Mouse (Mus musculus) myocyte (in vitro differentiated cells): ENCODE data around the gene Prdm11.

ENCODE experiments used
- CEBPB ChIP-seq: IDR thresholded peaks from 2 replicates; pipeline ENCODE4 v1.6.1; 2011; ENCODE audit warnings: mild to moderate bottlenecking, moderate library complexity; ENCODE audit not compliant: poor library complexity, insufficient read depth, severe bottlenecking
- E2F4 ChIP-seq: IDR thresholded peaks from one replicate; pipeline ENCODE4 v1.6.1; 2011; ENCODE audit warnings: mild to moderate bottlenecking, control low read depth, moderate library complexity; ENCODE audit not compliant: insufficient read depth
- MAX ChIP-seq: IDR thresholded peaks from one replicate; pipeline ENCODE4 v1.6.1; 2011; ENCODE audit warnings: low read depth, mild to moderate bottlenecking, control low read depth
- POLR2A ChIP-seq: IDR thresholded peaks from one replicate; pipeline ENCODE4 v1.6.1; 2011; ENCODE audit warnings: low read depth, mild to moderate bottlenecking, control low read depth, moderate library complexity; ENCODE audit not compliant: insufficient read length
- POLR2AphosphoS2 ChIP-seq: IDR thresholded peaks from one replicate; pipeline ENCODE4 v1.6.1; 2011; ENCODE audit warnings: low read depth, control low read depth; ENCODE audit not compliant: insufficient read length
- SRF ChIP-seq: IDR thresholded peaks from one replicate; pipeline ENCODE4 v1.6.1; 2011; ENCODE audit warnings: low read depth; ENCODE audit not compliant: control insufficient read depth, insufficient read length
- TCF12 ChIP-seq: IDR thresholded peaks from one replicate; pipeline ENCODE4 v1.6.1; 2011; ENCODE audit warnings: mild to moderate bottlenecking, control low read depth; ENCODE audit not compliant: poor library complexity, insufficient read depth, severe bottlenecking
- TCF3 ChIP-seq: IDR thresholded peaks from one replicate; pipeline ENCODE4 v1.6.1; 2011; ENCODE audit warnings: low read depth, control low read depth; ENCODE audit not compliant: insufficient read length
- USF1 ChIP-seq: IDR thresholded peaks from one replicate; pipeline ENCODE4 v1.6.1; 2011; ENCODE audit warnings: low read depth, mild to moderate bottlenecking, control low read depth, moderate library complexity

DNA sequence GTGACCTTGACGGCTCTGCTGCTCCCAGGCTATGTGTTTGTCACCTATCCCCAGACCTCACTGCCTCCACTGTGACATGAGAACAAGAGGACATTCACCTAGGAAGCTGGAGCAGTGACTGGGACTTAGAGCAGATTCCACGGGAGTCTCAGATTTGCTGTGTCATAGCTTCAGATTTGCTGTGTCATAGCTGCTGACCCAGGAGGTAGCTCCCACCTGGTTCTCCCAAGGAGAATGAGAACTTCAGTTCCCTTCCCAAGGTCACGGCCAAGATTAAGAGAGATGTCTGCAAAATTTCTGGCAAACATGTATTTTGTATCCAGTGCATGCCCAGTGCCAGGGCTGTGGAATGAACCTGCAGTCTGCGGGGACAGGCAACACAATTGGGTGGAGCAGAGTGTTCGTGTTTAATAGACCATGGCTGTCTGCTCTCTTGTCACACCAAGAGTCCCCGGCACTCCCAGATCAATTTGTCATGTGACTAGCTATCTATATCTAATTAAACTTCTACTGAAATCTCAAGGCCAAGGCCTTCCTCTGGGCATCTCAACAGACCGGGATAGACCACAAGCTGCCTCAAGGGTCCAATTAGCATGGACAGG is 97.2 kb downstream of the Prdm11 start:
- TF ChIP-seq POLR2A (no peak), TCF12 (no peak), CEBPB (no peak), SRF (no peak), USF1 (no peak), MAX (no peak), TCF3 (no peak), E2F4 (no peak), POLR2AphosphoS2 (no peak)
